Mouse (Mus musculus) G1E (cell line): ENCODE measurements around the gene 1810062G17Rik. TPM values are rescaled to one million over a fixed set of nuclear protein-coding genes. Genes with fewer than 3 reads are reported as not detected.

ENCODE experiments used
- ATAC-seq: 2 replicates; pipeline ENCODE4 v1.8.0; 2016; ENCODE audit warnings: mild to moderate bottlenecking; ENCODE audit not compliant: insufficient number of reproducible peaks, poor library complexity, low FRiP score, severe bottlenecking; ENCODE audit errors: extremely low read depth
- DNase-seq: peaks from one replicate; pipeline ENCODE4 v3.0.0; 2012; ENCODE audit warnings: low spot score
- H3K27me3 ChIP-seq: 2 replicates; pipeline ENCODE4 v1.6.1; 2012; ENCODE audit warnings: mild to moderate bottlenecking, low read length, inconsistent platforms; ENCODE audit not compliant: insufficient read depth
- H3K36me3 ChIP-seq: replicated peaks from 2 replicates; pipeline ENCODE3; 2012; ENCODE audit warnings: mild to moderate bottlenecking, inconsistent platforms
- H3K4me1 ChIP-seq: 2 replicates; pipeline ENCODE4 v1.6.1; 2012; ENCODE audit warnings: low read depth, low read length, inconsistent platforms, mixed read lengths; ENCODE audit not compliant: insufficient read depth
- H3K4me3 ChIP-seq: 2 replicates; pipeline ENCODE4 v1.5.1; 2012; ENCODE audit warnings: low read depth, mild to moderate bottlenecking, inconsistent platforms, low read length, moderate library complexity, mixed read lengths
- H3K9me3 ChIP-seq: replicated peaks from 2 replicates; pipeline ENCODE4 v1.6.1; 2012; ENCODE audit warnings: inconsistent platforms
- CTCF ChIP-seq: IDR thresholded peaks from 2 replicates; pipeline ENCODE4 v1.5.1; 2012; ENCODE audit warnings: low read depth, low read length, inconsistent platforms, mixed read lengths
- GATA1 ChIP-seq: IDR thresholded peaks from 2 replicates; pipeline ENCODE4 v1.6.1; 2012; ENCODE audit warnings: borderline replicate concordance, low read length, inconsistent platforms, mixed read lengths
- GATA2 ChIP-seq: IDR thresholded peaks from 2 replicates; pipeline ENCODE4 v1.6.1; 2012; ENCODE audit warnings: low read depth, low read length, inconsistent platforms, borderline replicate concordance
- POLR2AphosphoS5 ChIP-seq: IDR thresholded peaks from 2 replicates; pipeline ENCODE4 v1.6.1; 2012; ENCODE audit warnings: low read depth, low read length, inconsistent platforms; ENCODE audit not compliant: insufficient replicate concordance
- TAL1 ChIP-seq: conservative IDR thresholded peaks from 2 replicates; pipeline ENCODE4 v1.6.1; 2012; ENCODE audit warnings: low read depth, low read length, inconsistent platforms, mixed read lengths
- polyA plus RNA-seq: library from polyadenylated mRNA; stranded (reverse); fragments of >175 nt; gene quantifications from 2 replicates; pipeline ENCODE4 v1.2.3, GENCODE M21; 2012
- total RNA-seq, 2 experiments: library from RNA; stranded (forward) in 1 of 2; stranded (reverse) in 1 of 2; fragments of 200-1000 nt in 1 of 2; fragments of >200 nt in 1 of 2; fragmentation: Nextera tagmentation in 1 of 2; gene quantifications; 2 replicates each; pipeline ENCODE4 v1.2.3; 2014 to 2017

1810062G17Rik gene
- total and polyA plus RNA-seq, 3 experiments: 0.44 TPM; not detected in 2

DNA sequence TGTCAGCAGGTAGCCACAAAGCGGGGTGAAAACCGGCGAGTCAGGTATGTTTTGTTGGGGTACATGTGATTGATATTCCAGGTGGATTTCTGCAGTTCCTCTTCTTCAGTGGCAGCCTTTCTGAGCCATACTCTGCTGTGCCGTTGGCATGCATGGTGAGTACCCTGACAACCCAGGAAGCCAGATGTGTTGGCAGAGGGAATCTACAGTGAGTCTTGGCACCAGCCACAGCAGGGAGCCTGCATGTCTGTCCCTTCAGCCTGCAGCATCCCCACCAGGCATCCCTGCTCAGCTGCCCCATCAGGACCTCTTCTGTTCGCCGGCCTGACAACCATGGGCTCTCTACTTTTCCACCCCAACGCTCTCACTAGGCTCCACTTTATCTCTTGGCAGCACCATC is 25.8 kb downstream of the 1810062G17Rik start:
- TF ChIP-seq GATA2 (no peak), TAL1 (no peak), CTCF (no peak), GATA1 (no peak), POLR2AphosphoS5 (no peak)
- Histone ChIP-seq H3K9me3 (no peaks in the 10 kb centered on the region), H3K4me3 (no peak overlapping the region), H3K4me1 (peaks cover 2% of the 10 kb centered on the region; the same call in 1 of the 2 replicates), H3K27me3 (peaks cover 11% of the 10 kb centered on the region), H3K36me3 (no peaks in the 10 kb centered on the region)
- DNase-seq (no peak), ATAC-seq (no peak)

DNA sequence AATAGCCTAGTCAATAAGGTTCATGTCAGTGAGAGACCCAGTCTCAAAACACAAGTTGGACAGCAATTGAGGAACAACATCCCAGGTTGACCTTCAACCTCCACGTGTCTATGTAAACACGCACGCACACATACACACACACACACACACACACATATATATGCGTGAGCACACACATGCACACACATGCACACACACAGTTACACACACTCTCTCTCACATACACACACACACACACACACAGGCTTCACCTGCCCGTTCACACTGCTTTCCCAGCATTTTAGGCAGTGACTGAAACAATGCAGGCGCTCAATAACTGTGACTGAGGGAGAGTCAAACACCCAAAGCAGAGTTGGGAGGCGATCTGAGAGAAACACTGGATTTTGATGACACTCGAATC is 29.6 kb downstream of the 1810062G17Rik start:
- Histone ChIP-seq H3K36me3 (no peaks in the 10 kb centered on the region), H3K27me3 (peaks cover 7% of the 10 kb centered on the region), H3K4me3 (no peak overlapping the region), H3K9me3 (no peaks in the 10 kb centered on the region), H3K4me1 (no peaks in the 10 kb centered on the region)
- no peak for TF ChIP-seq TAL1
- no peak for TF ChIP-seq GATA1
- no peak for TF ChIP-seq GATA2
- TF ChIP-seq POLR2AphosphoS5: no peak
- no peak for TF ChIP-seq CTCF
- ATAC-seq (no peak), DNase-seq (no peak)

GRCm38 (mm10) chr3:36505809-36506735 is 30.3 kb downstream of the 1810062G17Rik start:
- Histone ChIP-seq H3K4me3 (no peak overlapping the region), H3K9me3 (no peaks in the 10 kb centered on the region), H3K27me3 (peaks cover 7% of the 10 kb centered on the region), H3K4me1 (no peaks in the 10 kb centered on the region), H3K36me3 (no peaks in the 10 kb centered on the region)
- DNase-seq (no peak), ATAC-seq (no peak)
- no peak for TF ChIP-seq GATA1
- TF ChIP-seq GATA2: no peak
- TF ChIP-seq TAL1: no peak
- no peak for TF ChIP-seq POLR2AphosphoS5
- TF ChIP-seq CTCF: no peak

GRCm38 (mm10) chr3:36511491-36511890 is 35.8 kb downstream of the 1810062G17Rik start:
- Histone ChIP-seq H3K9me3 (no peaks in the 10 kb centered on the region), H3K4me1 (no peaks in the 10 kb centered on the region), H3K36me3 (no peaks in the 10 kb centered on the region), H3K4me3 (no peak overlapping the region), H3K27me3 (peaks cover 3% of the 10 kb centered on the region; the same call in 1 of the 2 replicates)
- DNase-seq (no peak), ATAC-seq (no peak)
- TF ChIP-seq TAL1 (no peak), GATA2 (no peak), POLR2AphosphoS5 (no peak), GATA1 (no peak), CTCF (no peak)

DNA sequence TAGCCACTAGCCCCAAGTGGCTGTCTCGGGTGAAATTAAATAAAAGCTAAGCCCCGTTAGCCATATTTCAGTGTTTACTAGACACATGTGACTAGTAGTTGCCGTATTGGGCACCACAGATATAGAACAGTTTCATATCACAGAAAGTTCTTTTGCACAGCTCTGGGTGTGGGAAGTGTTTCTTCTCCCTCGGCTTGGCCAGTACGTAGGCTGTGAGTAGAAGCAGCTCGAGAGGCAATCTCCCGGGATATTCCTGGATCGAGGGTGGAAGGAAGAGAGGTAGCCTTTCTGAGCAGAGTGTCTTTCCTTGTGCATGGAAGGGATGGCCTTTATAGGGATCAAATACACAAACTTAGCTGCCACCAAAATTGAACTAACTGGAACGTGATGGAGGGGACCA is 40.5 kb downstream of the 1810062G17Rik start:
- no peak overlapping the region for H3K4me3 ChIP-seq
- peaks cover 15% of the 10 kb centered on the region for H3K27me3 ChIP-seq
- DNase-seq (no peak), ATAC-seq (no peak)
- H3K9me3 ChIP-seq: no peaks in the 10 kb centered on the region
- TF ChIP-seq GATA2 (no peak), POLR2AphosphoS5 (no peak), GATA1 (no peak), CTCF (no peak), TAL1 (no peak)
- H3K36me3 ChIP-seq: no peaks in the 10 kb centered on the region
- H3K4me1 ChIP-seq: no peaks in the 10 kb centered on the region

DNA sequence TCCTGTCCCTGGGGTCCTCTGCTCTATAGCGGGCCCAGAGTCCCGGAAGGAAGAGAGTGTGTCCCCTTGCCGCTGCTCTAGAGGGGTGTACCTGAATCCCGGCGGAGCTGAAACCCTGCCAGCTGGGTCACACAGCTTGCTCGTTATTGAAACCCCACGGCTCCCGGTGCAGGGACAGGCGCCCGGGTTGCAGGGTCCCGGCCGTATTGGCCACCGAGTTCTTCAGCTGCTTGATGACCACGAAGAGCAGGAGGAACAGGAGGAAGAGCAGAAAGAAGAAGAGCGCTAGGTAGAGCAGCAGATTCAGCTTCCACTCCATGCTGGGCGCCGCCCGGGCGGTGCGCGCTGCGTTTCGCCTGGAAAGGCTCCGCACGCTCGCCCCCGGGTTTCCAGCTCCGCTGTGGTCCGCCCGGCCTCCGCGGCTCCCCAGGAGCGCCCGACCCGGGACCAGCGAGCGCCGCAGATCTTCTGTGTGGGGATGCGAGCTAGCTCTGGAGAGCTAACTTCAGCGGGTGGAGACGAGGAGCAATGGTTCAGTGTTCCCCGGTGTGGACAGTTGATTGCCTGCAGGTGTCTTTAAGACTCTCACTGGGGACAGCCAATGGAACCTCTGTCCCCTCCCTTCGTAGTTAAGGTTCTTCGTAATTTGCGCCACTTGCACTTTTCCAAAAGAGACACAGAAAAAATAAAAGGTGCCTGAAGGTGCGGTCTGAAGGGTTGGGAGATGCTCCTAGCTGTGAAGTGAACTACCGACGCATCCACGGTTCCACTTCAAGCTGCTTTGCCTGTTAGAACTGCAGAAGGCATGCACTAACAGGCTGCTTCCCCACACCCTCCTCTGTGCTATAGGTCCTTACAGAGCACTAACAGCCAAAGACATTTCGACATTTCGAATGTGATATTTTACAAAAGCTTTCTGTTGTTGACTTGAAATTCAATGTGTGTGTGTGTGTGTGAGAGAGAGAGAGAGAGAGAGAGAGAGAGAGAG is 45.6 kb downstream of the 1810062G17Rik start, which contains the start of gene Gm11549:
Gm11549 (minus strand) TSS at position 741 of the 988 bp plus-strand sequence.
- H3K9me3 ChIP-seq: no peaks in the 10 kb centered on the region
- H3K4me3 ChIP-seq: no peak within 1 kb of the TSS
- peaks cover 33% of the 10 kb centered on the region for H3K27me3 ChIP-seq
- TF ChIP-seq TAL1: no peak
- TF ChIP-seq GATA2: no peak
- no peak for TF ChIP-seq POLR2AphosphoS5
- TF ChIP-seq GATA1: no peak
- no peak for TF ChIP-seq CTCF
- no peaks in the 10 kb centered on the region for H3K36me3 ChIP-seq
- DNase-seq (no peak), ATAC-seq (no peak)
- no peaks in the 10 kb centered on the region for H3K4me1 ChIP-seq
